Mouse (Mus musculus) liver, adult 2 months (tissue): ENCODE data around the gene Gng5.

Experiments used
- CTCF ChIP-seq: fragments of 200-500 bp; IDR thresholded peaks from 2 replicates; pipeline ENCODE4 v1.5.1; 2011; ENCODE audit warnings: low read depth, low read length, control low read depth
- POLR2A ChIP-seq: fragments of 200-500 bp; IDR thresholded peaks from 2 replicates; pipeline ENCODE4 v1.6.1; 2011; ENCODE audit warnings: low read length, control low read depth; ENCODE audit not compliant: insufficient read depth; ENCODE audit errors: extremely low read depth

- TF ChIP-seq CTCF, result no peak
- peak; percentile 84 for TF ChIP-seq POLR2A
Observed at GRCm38 (mm10) chr3:146499431-146500002, at the start of gene Gng5, which contains the start of gene Spata1.
